Mouse (Mus musculus): Measurements from ENCODE around the gene Faah.

DNA sequence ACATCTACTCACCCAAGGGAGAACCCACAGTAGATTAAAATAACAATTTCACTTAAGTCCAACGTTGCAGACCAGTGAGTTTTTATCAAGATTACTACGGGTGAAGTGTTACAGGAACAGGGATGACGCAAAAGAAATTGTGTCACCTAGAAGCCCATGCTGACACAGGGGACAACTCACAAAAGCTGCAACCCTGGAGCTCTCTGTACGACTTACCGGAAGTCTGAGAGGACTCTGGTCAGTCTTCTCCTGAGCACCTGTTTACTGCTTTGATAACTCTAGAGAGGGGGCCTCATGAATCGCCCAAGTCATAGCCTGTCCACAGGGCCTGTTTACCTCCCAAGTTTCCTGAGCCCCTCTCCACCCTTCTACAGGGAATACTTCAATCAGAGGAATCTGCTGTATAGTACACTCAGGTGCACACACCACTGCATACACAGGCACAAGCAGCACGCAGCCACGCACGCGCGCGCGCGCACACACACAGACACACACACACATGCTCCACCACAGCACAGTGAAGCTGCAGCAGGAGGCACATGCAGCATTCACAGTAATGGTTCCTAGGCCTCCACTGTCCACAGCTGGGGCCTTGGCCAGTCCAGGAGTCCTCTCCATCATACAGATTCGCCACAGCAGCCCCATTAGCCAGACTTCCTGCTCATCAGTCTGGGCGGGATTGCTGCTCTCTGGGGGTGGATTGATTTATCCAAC, 22.9 kb downstream of the Faah start:
- TF ChIP-seq POLR2A (IDR thresholded peaks at IDR 0.05; ENCODE audit: low read depth, low read length) = no peak
- no peak for TF ChIP-seq CTCF (conservative IDR thresholded peaks at IDR 0.05 in 1 of 2, IDR thresholded peaks at IDR 0.05 in 1 of 2; ENCODE audit: low read depth in 2 of 2, low read length in 2 of 2)
